Mouse (Mus musculus) bone marrow macrophage, adult 2 months (primary cell): Measurements from ENCODE around the gene Rnf111.

Experiments used
- CTCF ChIP-seq: IDR thresholded peaks from 2 replicates; pipeline ENCODE4 v1.5.1; 2012; ENCODE audit warnings: low read depth, mild to moderate bottlenecking, low read length, moderate library complexity
- POLR2A ChIP-seq: IDR thresholded peaks from 2 replicates; pipeline ENCODE4 v1.6.1; 2012; ENCODE audit warnings: mild to moderate bottlenecking, low read depth, low read length, borderline replicate concordance

- TF ChIP-seq POLR2A (0 out of 2 replicates have a peak, but pooled peaks have one; percentile 13), CTCF (no peak)
Measured at GRCm38 (mm10) chr9:70503015-70503603, 416 bp downstream of the Rnf111 start.
